Mouse (Mus musculus): ENCODE measurements around the gene Proser1. TPM values are rescaled to one million over a fixed set of nuclear protein-coding genes. Genes with fewer than 3 reads are reported as not detected.
A peak's percentile ranks its signal among the peaks of the same experiment; 100 is the strongest.

The Proser1 gene
- total and polyA plus RNA-seq, 2 experiments from 2014 or later, result 9.2 to 12.1 TPM

DNA sequence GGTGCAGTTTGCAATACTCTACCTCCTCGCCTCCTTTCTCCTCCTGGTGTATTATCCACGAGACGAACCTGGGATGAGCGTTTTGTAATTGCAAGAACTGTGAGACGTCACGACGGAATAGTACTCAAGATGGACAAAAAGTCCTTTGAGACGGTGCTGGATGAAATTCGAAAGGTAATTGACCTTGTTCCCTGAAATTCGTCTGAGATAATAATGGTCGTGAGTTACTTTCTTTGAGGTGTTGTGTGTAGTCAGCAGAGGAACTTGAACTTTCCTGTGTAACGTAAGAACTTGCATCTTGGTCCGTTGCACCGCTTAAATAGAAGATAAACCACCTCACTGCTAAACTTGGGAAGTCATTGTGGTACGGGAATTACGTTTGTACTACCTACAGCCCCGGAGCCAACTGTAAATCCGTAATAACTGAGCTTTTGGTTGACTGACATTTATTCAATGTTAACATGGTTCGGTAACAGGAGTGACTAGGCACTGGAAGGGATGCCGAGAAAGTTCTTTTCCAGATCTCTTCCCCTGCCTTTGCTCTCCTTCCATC lies 756 bp downstream of the Proser1 start:
- no peaks in the 10 kb centered on the region for H3K27me3 ChIP-seq (ENCODE audit: insufficient read depth, low read length)
- peak overlapping the region; percentile 71 for H3K4me3 ChIP-seq (ENCODE audit: low read depth, low read length)
- H3K36me3 ChIP-seq (ENCODE audit: insufficient read depth), result peaks cover 8% of the 10 kb centered on the region
- ATAC-seq (no peak), DNase-seq (no peak)
- TF ChIP-seq CTCF (IDR thresholded peaks at IDR 0.05; ENCODE audit: low read depth), result no peak
- H3K4me1 ChIP-seq (ENCODE audit: insufficient read depth), result peaks cover 14% of the 10 kb centered on the region; the same call in 1 of the 2 replicates
- H3K9ac ChIP-seq, result peak overlapping the region; percentile 67
- 0% methylated on average over 20 of the region's 20 CpGs for WGBS
- H3K9me3 ChIP-seq (ENCODE audit: low read length), result no peaks in the 10 kb centered on the region
- peak overlapping the region; percentile 64 for H3K4me2 ChIP-seq (ENCODE audit: low read depth)
- H3K27ac ChIP-seq (ENCODE audit: low read depth, low read length), result peak overlapping the region; percentile 91

GRCm38 (mm10) chr3:53465330-53465729 lies 1.9 kb downstream of the Proser1 start:
- Histone ChIP-seq H3K9ac (no peak overlapping the region), H3K27me3 (ENCODE audit: insufficient read depth, low read length) (no peaks in the 10 kb centered on the region), H3K36me3 (ENCODE audit: insufficient read depth) (peaks cover 9% of the 10 kb centered on the region; the same call in 1 of the 2 replicates), H3K9me3 (ENCODE audit: low read length) (no peaks in the 10 kb centered on the region), H3K27ac (ENCODE audit: low read depth, low read length) (no peak overlapping the region), H3K4me2 (ENCODE audit: low read depth) (peak overlapping the region; percentile 64), H3K4me3 (ENCODE audit: low read depth, low read length) (peak overlapping the region; percentile 71), H3K4me1 (ENCODE audit: insufficient read depth) (peaks cover 14% of the 10 kb centered on the region; the same call in 1 of the 2 replicates)
- ATAC-seq, result no peak
- no peak for TF ChIP-seq CTCF (IDR thresholded peaks at IDR 0.05; ENCODE audit: low read depth)
- WGBS, result 41% methylated on average over 6 of the region's 6 CpGs
- no peak for DNase-seq

GRCm38 (mm10) chr3:53466481-53466880 lies 3.0 kb downstream of the Proser1 start:
- no peak overlapping the region for H3K4me3 ChIP-seq (ENCODE audit: low read depth, low read length)

DNA sequence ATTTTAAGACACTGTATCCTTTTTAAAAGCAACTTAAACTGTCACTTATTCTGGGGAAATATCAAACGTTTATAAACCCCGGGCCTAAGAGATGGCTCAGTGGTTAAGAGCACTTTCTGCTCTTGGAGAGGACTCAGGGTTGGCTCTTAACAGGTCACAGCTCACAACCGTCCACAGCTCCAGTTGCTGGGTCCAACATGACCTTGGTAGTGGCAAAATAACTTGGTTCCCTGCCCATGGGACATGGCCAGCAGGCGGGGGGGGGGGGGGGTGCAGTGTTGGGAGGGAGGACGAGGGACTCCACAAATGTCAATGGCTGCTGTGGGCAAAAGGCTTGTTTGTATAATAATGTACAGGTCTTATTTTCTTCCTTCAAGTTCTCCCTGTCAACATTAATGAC lies 3.9 kb downstream of the Proser1 start:
- Histone ChIP-seq H3K4me2 (ENCODE audit: low read depth) (no peak overlapping the region), H3K27me3 (ENCODE audit: insufficient read depth, low read length) (no peaks in the 10 kb centered on the region), H3K27ac (ENCODE audit: low read depth, low read length) (no peak overlapping the region), H3K9ac (no peak overlapping the region), H3K9me3 (ENCODE audit: low read length) (no peaks in the 10 kb centered on the region), H3K36me3 (ENCODE audit: insufficient read depth) (peaks cover 23% of the 10 kb centered on the region), H3K4me3 (ENCODE audit: low read depth, low read length) (no peak overlapping the region), H3K4me1 (ENCODE audit: insufficient read depth) (peaks cover 11% of the 10 kb centered on the region; the same call in 1 of the 2 replicates)
- 79% methylated on average over 5 of the region's 5 CpGs for WGBS
- no peak for DNase-seq
- TF ChIP-seq CTCF (IDR thresholded peaks at IDR 0.05; ENCODE audit: low read depth), result no peak
- ATAC-seq, result no peak

More at GRCm38 (mm10) chr3:53466481-53466880, 3.0 kb downstream of the Proser1 start:
- TF ChIP-seq CTCF (IDR thresholded peaks at IDR 0.05; ENCODE audit: low read depth), result no peak
- peaks cover 16% of the 10 kb centered on the region; the same call in 1 of the 2 replicates for H3K36me3 ChIP-seq (ENCODE audit: insufficient read depth)
- no peak overlapping the region for H3K27ac ChIP-seq (ENCODE audit: low read depth, low read length)
- no peak for ATAC-seq
- peaks cover 14% of the 10 kb centered on the region; the same call in 1 of the 2 replicates for H3K4me1 ChIP-seq (ENCODE audit: insufficient read depth)
- no peak overlapping the region for H3K9ac ChIP-seq
- no peaks in the 10 kb centered on the region for H3K27me3 ChIP-seq (ENCODE audit: insufficient read depth, low read length)
- 66% methylated on average over 9 of the region's 9 CpGs for WGBS
- H3K4me2 ChIP-seq (ENCODE audit: low read depth), result peak overlapping the region; percentile 64
- H3K9me3 ChIP-seq (ENCODE audit: low read length), result no peaks in the 10 kb centered on the region
- no peak for DNase-seq

- TF ChIP-seq CTCF (IDR thresholded peaks at IDR 0.05; ENCODE audit: low read depth), result no peak
- H3K36me3 ChIP-seq (ENCODE audit: insufficient read depth), result peaks cover 46% of the 10 kb centered on the region
- no peaks in the 10 kb centered on the region for H3K27me3 ChIP-seq (ENCODE audit: insufficient read depth, low read length)
- 89% methylated on average over 5 of the region's 5 CpGs for WGBS
- DNase-seq (no peak), ATAC-seq (no peak)
- H3K4me2 ChIP-seq (ENCODE audit: low read depth), result no peak overlapping the region
- peaks cover 11% of the 10 kb centered on the region; the same call in 1 of the 2 replicates for H3K4me1 ChIP-seq (ENCODE audit: insufficient read depth)
- no peak overlapping the region for H3K4me3 ChIP-seq (ENCODE audit: low read depth, low read length)
- no peaks in the 10 kb centered on the region for H3K9me3 ChIP-seq (ENCODE audit: low read length)
- H3K9ac ChIP-seq, result no peak overlapping the region
- no peak overlapping the region for H3K27ac ChIP-seq (ENCODE audit: low read depth, low read length)
Measured at GRCm38 (mm10) chr3:53469650-53470049, 6.2 kb downstream of the Proser1 start.

GRCm38 (mm10) chr3:53472061-53472460 lies 8.6 kb downstream of the Proser1 start:
- H3K27me3 ChIP-seq (ENCODE audit: insufficient read depth, low read length), result no peaks in the 10 kb centered on the region
- no peak overlapping the region for H3K9ac ChIP-seq
- H3K36me3 ChIP-seq (ENCODE audit: insufficient read depth), result peaks cover 64% of the 10 kb centered on the region
- H3K4me2 ChIP-seq (ENCODE audit: low read depth), result no peak overlapping the region
- no peaks in the 10 kb centered on the region for H3K4me1 ChIP-seq (ENCODE audit: insufficient read depth)
- H3K4me3 ChIP-seq (ENCODE audit: low read depth, low read length), result no peak overlapping the region
- no peak overlapping the region for H3K27ac ChIP-seq (ENCODE audit: low read depth, low read length)
- ATAC-seq, result no peak
- no peak for DNase-seq
- no peaks in the 10 kb centered on the region for H3K9me3 ChIP-seq (ENCODE audit: low read length)
- no peak for TF ChIP-seq CTCF (IDR thresholded peaks at IDR 0.05; ENCODE audit: low read depth)
- WGBS, result 94% methylated on average over 5 of the region's 5 CpGs

- Histone ChIP-seq H3K27ac (ENCODE audit: low read depth, low read length) (no peak overlapping the region), H3K36me3 (ENCODE audit: insufficient read depth) (peaks cover 85% of the 10 kb centered on the region), H3K27me3 (ENCODE audit: insufficient read depth, low read length) (no peaks in the 10 kb centered on the region), H3K9ac (no peak overlapping the region), H3K4me2 (ENCODE audit: low read depth) (no peak overlapping the region), H3K4me1 (ENCODE audit: insufficient read depth) (no peaks in the 10 kb centered on the region), H3K9me3 (ENCODE audit: low read length) (no peaks in the 10 kb centered on the region), H3K4me3 (ENCODE audit: low read depth, low read length) (no peak overlapping the region)
- DNase-seq (no peak), ATAC-seq (no peak)
- no peak for TF ChIP-seq CTCF (IDR thresholded peaks at IDR 0.05; ENCODE audit: low read depth)
- WGBS, result 56% methylated on average over 4 of the region's 4 CpGs
Measured at GRCm38 (mm10) chr3:53474179-53474578, 10.7 kb downstream of the Proser1 start.
